Mouse (Mus musculus) bone marrow, adult 2 months (tissue): ENCODE measurements around the gene Fcna.

Experiments used
- CTCF ChIP-seq: fragments of 200-500 bp; IDR thresholded peaks from 2 replicates; pipeline ENCODE4 v1.5.1; 2011; ENCODE audit warnings: low read length, control low read depth; ENCODE audit not compliant: control insufficient read depth, insufficient read depth
- POLR2A ChIP-seq: fragments of 200-500 bp; IDR thresholded peaks from 2 replicates; pipeline ENCODE4 v1.6.1; 2011; ENCODE audit warnings: low read depth, mild to moderate bottlenecking, control low read depth, low read length, borderline replicate concordance; ENCODE audit not compliant: control insufficient read depth

DNA sequence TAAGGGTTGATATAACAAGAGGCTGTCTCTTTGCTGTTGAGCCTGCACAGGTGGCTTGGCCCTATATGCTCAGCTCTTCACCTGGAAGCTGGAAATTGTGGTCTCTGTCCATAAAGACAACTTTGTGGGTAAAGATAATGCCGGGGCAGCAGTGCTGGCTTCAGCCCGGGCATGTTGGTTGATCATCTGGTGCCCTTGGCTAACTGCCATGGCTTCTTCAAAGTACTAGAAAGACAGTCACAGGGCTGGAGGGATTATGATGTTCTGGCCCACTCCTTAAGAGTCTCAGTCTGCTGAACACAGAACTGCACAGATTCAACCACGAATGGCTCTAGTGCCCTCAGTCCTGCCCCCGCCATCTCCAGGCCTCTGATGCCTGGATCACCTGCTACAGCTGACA is 29.4 kb upstream of the Fcna start:
- no peak for TF ChIP-seq CTCF
- TF ChIP-seq POLR2A = no peak
